Mouse (Mus musculus) forebrain, embryonic 10.5 days (tissue): ENCODE data around the gene Lamtor1. TPM values are rescaled to one million over a fixed set of nuclear protein-coding genes. Genes with fewer than 3 reads are reported as not detected.
"Not testable (repeated sequence)": the region's sequence is repeated elsewhere in the genome, so short reads cannot be mapped to it uniquely, and the experiment has no call there.

Experiments used
- DNase-seq: peaks from one replicate; pipeline ENCODE4 v3.0.0-alpha.2; 2017; ENCODE audit warnings: low spot score; ENCODE audit errors: extremely low spot score
- H3K27ac ChIP-seq: fragments of 300-500 bp; sonication (generic); 2 replicates; pipeline ENCODE4 v1.5.1; 2016; ENCODE audit warnings: mild to moderate bottlenecking
- H3K27me3 ChIP-seq: fragments of 300-500 bp; sonication (generic); 2 replicates; pipeline ENCODE4 v1.6.1; 2016; ENCODE audit warnings: mild to moderate bottlenecking; ENCODE audit not compliant: poor library complexity, severe bottlenecking
- H3K36me3 ChIP-seq: fragments of 300-500 bp; sonication (generic); replicated peaks from 2 replicates; pipeline ENCODE4 v1.6.1; 2016; ENCODE audit warnings: mild to moderate bottlenecking, moderate library complexity
- H3K4me1 ChIP-seq: fragments of 300-500 bp; sonication (generic); 2 replicates; pipeline ENCODE4 v1.6.1; 2016
- H3K4me3 ChIP-seq: fragments of 300-500 bp; sonication (generic); 2 replicates; pipeline ENCODE4 v1.5.1; 2016; ENCODE audit warnings: mild to moderate bottlenecking, moderate library complexity
- H3K9me3 ChIP-seq: fragments of 300-500 bp; sonication (generic); 2 replicates; pipeline ENCODE4 v1.6.1; 2016; ENCODE audit warnings: mild to moderate bottlenecking, moderate library complexity
- WGBS: fragments of 180-500 bp; shearing (Covaris S2); methylation state at CpG from one replicate; pipeline ENCODE4 v1.1.7; 2016; 5-methylcytosine and 5-hydroxymethylcytosine counted together
- polyA plus RNA-seq: library from polyadenylated mRNA; unstranded; fragments of >200 nt; fragmentation: Nextera tagmentation; extraction: Ambion mirVana; gene quantifications from 2 replicates; pipeline ENCODE4 v1.2.1, GENCODE M21; 2016

Lamtor1 gene
- polyA plus RNA-seq, 1 experiment from 2014 or later, result 165 TPM

- no peak overlapping the region for H3K4me3 ChIP-seq
- peaks cover 46% of the 10 kb centered on the region for H3K36me3 ChIP-seq
- H3K27ac ChIP-seq, result no peak overlapping the region
- H3K4me1 ChIP-seq, result peaks cover 13% of the 10 kb centered on the region
- H3K27me3 ChIP-seq, result no peaks in the 10 kb centered on the region
- 92% methylated on average over 4 of the region's 4 CpGs for WGBS
- no peak for DNase-seq
- no peaks in the 10 kb centered on the region for H3K9me3 ChIP-seq
Observed at GRCm38 (mm10) chr7:101939758-101940157, 34.1 kb downstream of the Lamtor1 start.

GRCm38 (mm10) chr7:101949008-101949407, 43.3 kb downstream of the Lamtor1 start:
- H3K27me3 ChIP-seq, H3K4me3 ChIP-seq, H3K27ac ChIP-seq, H3K4me1 ChIP-seq, DNase-seq, H3K9me3 ChIP-seq: not testable (repeated sequence)
- peaks cover 21% of the 10 kb centered on the region for H3K36me3 ChIP-seq
- 93% methylated on average over 5 of the region's 5 CpGs for whole genome bisulfite sequencing

GRCm38 (mm10) chr7:101951648-101952047, 45.9 kb downstream of the Lamtor1 start:
- H3K9me3 ChIP-seq, result no peaks in the 10 kb centered on the region
- H3K36me3 ChIP-seq, result peaks cover 16% of the 10 kb centered on the region; the same call in 1 of the 2 replicates
- H3K27ac ChIP-seq, result no peak overlapping the region
- no peaks in the 10 kb centered on the region for H3K27me3 ChIP-seq
- H3K4me1 ChIP-seq, result peaks cover 4% of the 10 kb centered on the region
- no peak for DNase-seq
- 97% methylated on average over 1 of the region's 1 CpGs for WGBS
- no peak overlapping the region for H3K4me3 ChIP-seq

- Histone ChIP-seq H3K4me3 (no peak overlapping the region), H3K27ac (no peak overlapping the region), H3K27me3 (no peaks in the 10 kb centered on the region), H3K4me1 (peaks cover 4% of the 10 kb centered on the region), H3K9me3 (no peaks in the 10 kb centered on the region), H3K36me3 (peaks cover 14% of the 10 kb centered on the region; the same call in 1 of the 2 replicates)
- 76% methylated on average over 2 of the region's 2 CpGs for WGBS
- DNase-seq, result no peak
Observed at GRCm38 (mm10) chr7:101952098-101952497, 46.4 kb downstream of the Lamtor1 start.

- Histone ChIP-seq H3K4me3 (no peak overlapping the region), H3K27ac (no peak overlapping the region), H3K27me3 (no peaks in the 10 kb centered on the region), H3K9me3 (no peaks in the 10 kb centered on the region), H3K4me1 (peaks cover 4% of the 10 kb centered on the region), H3K36me3 (peaks cover 10% of the 10 kb centered on the region; the same call in 1 of the 2 replicates)
- 97% methylated on average over 2 of the region's 2 CpGs for WGBS
- DNase-seq, result no peak
Observed at GRCm38 (mm10) chr7:101954163-101954562, 48.5 kb downstream of the Lamtor1 start.

DNA sequence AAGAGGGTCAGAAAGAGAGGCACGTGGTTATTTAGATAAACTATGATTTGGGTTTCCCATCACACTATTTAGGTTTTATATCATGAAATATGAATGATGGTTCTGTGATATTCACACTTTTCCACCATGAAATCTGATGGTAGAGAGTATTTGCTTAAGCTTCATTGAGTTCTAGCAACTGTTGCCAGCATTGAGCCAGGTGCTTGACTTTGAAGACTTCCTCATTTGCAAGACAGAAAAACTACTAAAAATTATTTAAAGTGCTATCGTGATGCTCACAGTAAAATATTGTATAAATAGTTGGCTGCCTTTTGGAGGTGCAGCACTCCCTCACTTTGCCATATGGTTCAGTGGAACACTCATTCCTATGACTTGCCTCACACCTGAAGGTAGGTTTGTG, 49.6 kb downstream of the Lamtor1 start:
- Histone ChIP-seq H3K4me1 (peaks cover 15% of the 10 kb centered on the region), H3K4me3 (no peak overlapping the region), H3K9me3 (no peaks in the 10 kb centered on the region), H3K27ac (no peak overlapping the region), H3K27me3 (no peaks in the 10 kb centered on the region), H3K36me3 (peaks cover 10% of the 10 kb centered on the region; the same call in 1 of the 2 replicates)
- 90% methylated on average over 2 of the region's 2 CpGs for WGBS
- DNase-seq, result no peak

DNA sequence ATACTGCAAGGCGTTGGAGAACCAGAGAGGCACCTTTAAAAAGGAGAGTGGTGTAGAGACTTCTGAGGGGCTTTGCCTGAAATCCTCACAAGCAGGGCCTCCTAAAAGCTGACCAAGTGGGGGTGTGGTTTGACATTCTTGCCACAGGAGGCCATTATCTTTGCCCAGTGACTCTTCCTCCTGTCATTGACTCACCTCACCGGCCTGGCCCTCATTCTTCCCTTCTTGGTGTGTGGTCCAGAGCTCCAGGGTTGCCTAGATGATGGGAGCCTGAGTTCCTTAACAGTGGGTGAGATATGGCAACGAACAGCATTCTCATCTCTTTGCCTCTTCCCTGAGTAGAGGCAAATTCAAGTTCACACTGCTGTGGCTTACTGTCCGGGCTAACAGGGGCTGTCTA, 50.2 kb downstream of the Lamtor1 start:
- Histone ChIP-seq H3K27ac (no peak overlapping the region), H3K4me3 (no peak overlapping the region), H3K9me3 (no peaks in the 10 kb centered on the region), H3K36me3 (peaks cover 10% of the 10 kb centered on the region; the same call in 1 of the 2 replicates), H3K27me3 (no peaks in the 10 kb centered on the region), H3K4me1 (peaks cover 17% of the 10 kb centered on the region)
- no peak for DNase-seq
- WGBS, result 66% methylated on average over 4 of the region's 4 CpGs

DNA sequence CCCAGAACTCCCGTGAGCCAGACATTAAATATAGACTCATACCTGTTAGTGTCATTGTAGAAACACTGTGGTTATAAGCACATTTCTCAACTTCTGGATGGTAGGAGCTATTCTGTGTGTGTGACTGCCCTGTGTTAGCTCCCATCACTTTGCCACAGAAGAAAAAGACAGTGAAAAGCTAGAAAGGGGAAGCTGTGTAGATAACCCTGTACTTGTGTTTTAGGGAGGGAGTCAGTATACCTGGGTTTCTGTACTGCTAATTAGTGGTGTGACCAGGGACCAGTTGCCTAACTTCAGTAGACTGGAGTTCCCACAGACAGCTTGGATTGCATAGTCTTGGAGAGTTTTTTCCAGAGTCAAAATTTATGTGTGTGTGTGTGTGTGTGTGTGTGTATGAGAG, 50.8 kb downstream of the Lamtor1 start:
- H3K27me3 ChIP-seq, result no peaks in the 10 kb centered on the region
- H3K9me3 ChIP-seq, result no peaks in the 10 kb centered on the region
- no peak for DNase-seq
- peaks cover 17% of the 10 kb centered on the region for H3K4me1 ChIP-seq
- H3K4me3 ChIP-seq, result no peak overlapping the region
- peaks cover 10% of the 10 kb centered on the region; the same call in 1 of the 2 replicates for H3K36me3 ChIP-seq
- WGBS, result 83% methylated on average over 1 of the region's 1 CpGs
- H3K27ac ChIP-seq, result no peak overlapping the region

- Histone ChIP-seq H3K27me3 (no peaks in the 10 kb centered on the region), H3K4me3 (no peak overlapping the region), H3K27ac (no peak overlapping the region), H3K4me1 (peaks cover 17% of the 10 kb centered on the region), H3K36me3 (peaks cover 10% of the 10 kb centered on the region; the same call in 1 of the 2 replicates), H3K9me3 (no peaks in the 10 kb centered on the region)
- no peak for DNase-seq
- WGBS, result 96% methylated on average over 5 of the region's 5 CpGs
Observed at GRCm38 (mm10) chr7:101956911-101957310, 51.2 kb downstream of the Lamtor1 start.

DNA sequence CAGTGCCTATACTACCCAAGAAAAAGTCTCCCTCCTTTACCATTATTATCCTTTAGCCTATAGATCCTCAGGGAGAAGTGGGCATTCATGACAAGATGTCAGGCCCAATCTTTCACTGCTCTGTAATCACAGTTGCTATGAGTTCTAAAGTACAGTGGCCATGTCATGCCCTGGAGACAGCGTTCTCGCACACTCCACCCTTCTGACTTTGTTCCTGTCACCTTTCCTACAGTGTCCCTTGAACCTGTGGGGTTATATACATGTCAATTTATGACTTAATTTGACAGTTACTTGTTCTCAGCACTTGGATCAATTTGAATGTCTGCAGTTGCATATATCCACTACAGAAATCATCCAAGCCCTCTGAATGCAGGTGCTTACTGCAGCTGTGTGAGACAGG, 57.1 kb downstream of the Lamtor1 start:
- no peak for DNase-seq
- Histone ChIP-seq H3K4me3 (no peak overlapping the region), H3K27ac (no peak overlapping the region), H3K4me1 (peaks cover 14% of the 10 kb centered on the region), H3K36me3 (no peaks in the 10 kb centered on the region), H3K27me3 (no peaks in the 10 kb centered on the region), H3K9me3 (no peaks in the 10 kb centered on the region)
- WGBS, result 97% methylated on average over 2 of the region's 2 CpGs

GRCm38 (mm10) chr7:101963621-101964020, 57.9 kb downstream of the Lamtor1 start:
- H3K36me3 ChIP-seq, result no peaks in the 10 kb centered on the region
- H3K27me3 ChIP-seq, result no peaks in the 10 kb centered on the region
- 95% methylated on average over 2 of the region's 2 CpGs for WGBS
- peaks cover 20% of the 10 kb centered on the region for H3K4me1 ChIP-seq
- H3K4me3 ChIP-seq, result no peak overlapping the region
- no peaks in the 10 kb centered on the region for H3K9me3 ChIP-seq
- no peak for DNase-seq
- no peak overlapping the region for H3K27ac ChIP-seq

GRCm38 (mm10) chr7:101964551-101964950, 58.8 kb downstream of the Lamtor1 start:
- 92% methylated on average over 4 of the region's 4 CpGs for WGBS
- H3K27ac ChIP-seq, result no peak overlapping the region
- no peaks in the 10 kb centered on the region for H3K36me3 ChIP-seq
- no peaks in the 10 kb centered on the region for H3K9me3 ChIP-seq
- no peaks in the 10 kb centered on the region for H3K27me3 ChIP-seq
- H3K4me1 ChIP-seq, result peaks cover 25% of the 10 kb centered on the region
- H3K4me3 ChIP-seq, result no peak overlapping the region
- DNase-seq, result no peak

DNA sequence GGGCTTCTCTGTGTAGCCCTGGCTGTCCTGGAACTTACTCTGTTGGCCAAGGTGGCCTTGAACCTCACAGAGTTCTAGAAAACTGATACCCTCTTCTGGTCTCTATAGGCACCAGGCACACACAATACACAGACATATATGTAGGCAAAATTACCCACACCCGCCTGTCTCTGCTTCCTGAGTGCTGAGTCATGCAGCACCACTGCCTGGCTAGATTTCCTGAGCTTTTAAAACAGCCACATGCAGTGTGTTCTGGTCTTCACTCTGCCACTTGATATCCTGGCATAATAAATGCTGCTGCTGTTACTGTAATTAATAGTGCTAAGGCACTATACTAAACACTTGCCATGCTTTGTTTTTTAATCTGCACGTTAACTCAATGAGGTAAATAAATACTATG, 59.9 kb downstream of the Lamtor1 start:
- 85% methylated on average over 2 of the region's 2 CpGs for WGBS
- no peaks in the 10 kb centered on the region for H3K27me3 ChIP-seq
- no peaks in the 10 kb centered on the region for H3K36me3 ChIP-seq
- no peak for DNase-seq
- H3K4me3 ChIP-seq, result no peak overlapping the region
- no peaks in the 10 kb centered on the region for H3K9me3 ChIP-seq
- H3K27ac ChIP-seq, result no peak overlapping the region
- H3K4me1 ChIP-seq, result peaks cover 23% of the 10 kb centered on the region

DNA sequence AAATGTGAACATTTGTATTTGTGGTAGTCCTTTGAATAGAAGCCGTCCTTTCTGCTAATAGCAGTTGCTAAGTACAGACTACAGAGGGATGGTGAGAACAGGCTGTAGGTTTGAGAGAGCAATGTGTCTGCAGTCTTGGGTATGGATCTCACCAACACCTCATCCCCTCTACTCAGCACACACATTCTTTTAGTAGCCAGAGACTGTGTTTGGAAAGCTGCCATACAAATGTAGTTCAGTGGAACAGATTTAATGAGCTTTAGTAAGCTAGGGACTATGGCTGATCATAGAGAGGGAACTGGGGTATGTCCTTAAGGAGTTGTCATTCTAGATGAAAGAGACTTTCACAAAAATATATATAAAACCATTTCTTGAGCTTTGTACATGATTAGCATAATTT, 61.6 kb downstream of the Lamtor1 start:
- H3K4me3 ChIP-seq, result no peak overlapping the region
- no peaks in the 10 kb centered on the region for H3K36me3 ChIP-seq
- H3K27me3 ChIP-seq, result no peaks in the 10 kb centered on the region
- WGBS, result 92% methylated on average over 1 of the region's 1 CpGs
- no peak for DNase-seq
- H3K4me1 ChIP-seq, result peaks cover 39% of the 10 kb centered on the region
- no peak overlapping the region for H3K27ac ChIP-seq
- no peaks in the 10 kb centered on the region for H3K9me3 ChIP-seq
